Mouse (Mus musculus) lung, embryonic 14.5 days (tissue): ENCODE measurements around the gene Cspg4. TPM values are rescaled to one million over a fixed set of nuclear protein-coding genes. Genes with fewer than 3 reads are reported as not detected.
A peak's percentile ranks its signal among the peaks of the same experiment; 100 is the strongest.

Source experiments
- ATAC-seq: fragments of 200-750 bp; cut with Nextera tagmentation; 2 replicates; pipeline ENCODE4 v1.8.0; 2017; ENCODE audit warnings: mild to moderate bottlenecking, moderate TSS enrichment, moderate library complexity; ENCODE audit not compliant: insufficient read depth
- DNase-seq: peaks from one replicate; pipeline ENCODE4 v3.0.0-alpha.2; 2015
- H3K27ac ChIP-seq: fragments of 300-500 bp; sonication (generic); 2 replicates; pipeline ENCODE4 v1.5.1; 2014; ENCODE audit warnings: low read depth, mild to moderate bottlenecking, moderate library complexity
- H3K27me3 ChIP-seq: fragments of 300-500 bp; sonication (generic); 2 replicates; pipeline ENCODE4 v1.6.1; 2014; ENCODE audit warnings: low read length, control low read depth; ENCODE audit not compliant: insufficient read depth
- H3K36me3 ChIP-seq: fragments of 300-500 bp; sonication (generic); 2 replicates; pipeline ENCODE4 v1.6.1; 2014; ENCODE audit warnings: control low read depth; ENCODE audit not compliant: insufficient read depth
- H3K4me1 ChIP-seq: fragments of 300-500 bp; sonication (generic); 2 replicates; pipeline ENCODE4 v1.6.1; 2014; ENCODE audit warnings: antibody characterized with exemption, control low read depth; ENCODE audit not compliant: insufficient read depth
- H3K4me2 ChIP-seq: fragments of 300-500 bp; sonication (generic); 2 replicates; pipeline ENCODE4 v1.6.1; 2014; ENCODE audit warnings: mild to moderate bottlenecking
- H3K4me3 ChIP-seq: fragments of 300-500 bp; sonication (generic); 2 replicates; pipeline ENCODE4 v1.5.1; 2014; ENCODE audit warnings: low read depth, low read length
- H3K9ac ChIP-seq: fragments of 300-500 bp; sonication (generic); 2 replicates; pipeline ENCODE4 v1.6.1; 2014
- H3K9me3 ChIP-seq: fragments of 300-500 bp; sonication (generic); 2 replicates; pipeline ENCODE4 v1.6.1; 2016; ENCODE audit warnings: low read depth, low read length, control low read depth
- CTCF ChIP-seq: IDR thresholded peaks from 2 replicates; pipeline ENCODE4 v1.5.1; 2016; ENCODE audit warnings: antibody characterized with exemption, low read depth
- WGBS: fragments of 180-500 bp; shearing (Covaris S2); extraction: QIAGEN DNeasy Blood & Tissue Kit; methylation state at CpG from one replicate; pipeline ENCODE4 v1.1.7; 2014; 5-methylcytosine and 5-hydroxymethylcytosine counted together
- polyA plus RNA-seq: library from polyadenylated mRNA; unstranded; fragments of >200 nt; fragmentation: Nextera tagmentation; extraction: Ambion mirVana; gene quantifications from 2 replicates; pipeline ENCODE4 v1.2.1, GENCODE M21; 2014

Gene Cspg4
- polyA plus RNA-seq, 1 experiment from 2014 or later = 13.9 TPM

DNA sequence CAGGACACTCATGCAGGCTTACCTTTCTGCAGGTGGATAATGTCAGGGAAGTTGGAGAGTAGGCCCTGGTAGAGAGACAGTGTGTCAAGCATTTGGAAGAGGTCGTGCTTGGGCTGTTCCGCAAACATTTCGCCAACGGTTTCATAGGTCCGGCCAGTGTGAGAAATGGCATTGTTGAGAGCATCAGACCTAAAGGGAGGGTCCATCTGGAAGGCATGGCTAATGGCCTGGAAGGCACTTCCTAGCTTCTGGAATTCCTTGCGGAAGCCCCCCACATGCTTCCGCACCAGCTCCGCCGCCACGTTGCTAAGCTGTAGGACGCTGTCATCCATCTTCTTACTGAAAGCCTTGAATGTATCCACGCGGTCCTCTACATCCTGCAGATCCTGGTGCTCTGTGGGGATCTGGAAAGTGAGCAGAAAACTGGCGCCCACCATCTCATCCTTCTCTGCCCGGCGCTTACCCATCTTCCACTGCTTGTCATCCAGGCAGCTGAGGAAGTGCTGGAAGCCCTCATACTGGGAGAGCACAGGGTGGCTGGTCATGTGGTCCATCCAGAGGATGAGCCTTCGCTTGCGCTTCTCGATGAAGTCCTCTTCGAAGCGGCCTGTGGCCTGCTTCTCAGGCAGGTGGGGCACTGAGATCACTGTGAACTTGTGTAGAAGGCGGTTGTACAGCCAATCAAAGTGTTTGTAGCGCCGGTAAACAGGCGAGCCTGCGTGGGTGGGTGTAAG, 60.6 kb downstream of the Cspg4 start:
- no peaks in the 10 kb centered on the region for H3K9me3 ChIP-seq
- peak overlapping the region; percentile 43 for H3K9ac ChIP-seq
- peaks cover 10% of the 10 kb centered on the region for H3K36me3 ChIP-seq
- H3K4me2 ChIP-seq = peak overlapping the region; percentile 90
- ATAC-seq = no peak
- 66% methylated on average over 26 of the region's 26 CpGs for WGBS
- peak overlapping the region; percentile 31 for H3K4me3 ChIP-seq
- H3K4me1 ChIP-seq = peaks cover 22% of the 10 kb centered on the region
- DNase-seq = peak; percentile 15
- peak overlapping the region; percentile 28 for H3K27ac ChIP-seq
- no peaks in the 10 kb centered on the region for H3K27me3 ChIP-seq
- TF ChIP-seq CTCF = no peak

DNA sequence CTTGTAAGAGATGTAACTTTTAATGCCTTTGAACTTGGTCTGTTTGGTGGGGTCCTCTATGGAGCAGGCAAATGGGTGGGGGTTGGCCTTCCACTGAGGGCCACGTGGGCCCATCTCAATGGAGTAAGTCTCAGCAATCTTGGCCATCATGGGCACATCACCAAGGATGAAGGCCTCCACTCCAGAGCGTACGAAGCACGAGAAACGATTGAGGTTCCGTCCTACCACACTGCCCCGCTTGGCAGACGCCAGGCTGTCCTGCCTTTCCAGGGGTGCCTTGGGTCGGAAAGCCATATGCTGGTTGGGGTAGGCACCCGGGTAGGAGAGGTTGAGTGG, 61.2 kb downstream of the Cspg4 start:
- Histone ChIP-seq H3K36me3 (peaks cover 8% of the 10 kb centered on the region), H3K27me3 (no peaks in the 10 kb centered on the region), H3K27ac (no peak overlapping the region), H3K9me3 (no peaks in the 10 kb centered on the region), H3K4me1 (peaks cover 22% of the 10 kb centered on the region), H3K9ac (no peak overlapping the region), H3K4me3 (peak overlapping the region; percentile 31; the same call in 1 of the 2 replicates), H3K4me2 (peak overlapping the region; percentile 90)
- DNase-seq (no peak), ATAC-seq (no peak)
- TF ChIP-seq CTCF = no peak
- WGBS = 93% methylated on average over 10 of the region's 10 CpGs

DNA sequence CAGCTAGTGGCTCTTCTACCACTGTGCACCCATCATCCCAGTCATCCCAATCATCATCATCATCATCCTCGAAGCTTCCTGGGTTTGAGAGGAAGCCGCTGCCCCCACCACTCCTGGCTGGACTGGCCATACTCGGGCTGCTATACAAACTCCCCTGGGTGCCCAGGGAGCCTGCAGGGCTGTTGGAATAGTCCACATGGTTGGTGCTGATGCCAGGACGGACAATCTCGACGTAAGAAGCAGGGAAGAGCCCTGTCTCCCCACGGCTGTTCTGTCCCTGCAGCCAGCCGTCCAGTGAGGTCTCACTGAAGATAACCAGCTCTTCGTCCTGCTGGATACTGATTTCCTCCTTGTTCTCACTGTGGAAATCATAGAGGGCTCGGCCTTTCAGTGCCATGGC, 61.6 kb downstream of the Cspg4 start:
- Histone ChIP-seq H3K27me3 (no peaks in the 10 kb centered on the region), H3K9ac (peak overlapping the region; percentile 67), H3K4me3 (peak overlapping the region; percentile 64), H3K36me3 (peaks cover 7% of the 10 kb centered on the region), H3K27ac (no peak overlapping the region), H3K4me2 (peak overlapping the region; percentile 90), H3K9me3 (no peaks in the 10 kb centered on the region), H3K4me1 (peaks cover 22% of the 10 kb centered on the region)
- 77% methylated on average over 10 of the region's 10 CpGs for WGBS
- no peak for ATAC-seq
- no peak for TF ChIP-seq CTCF
- DNase-seq = no peak

DNA sequence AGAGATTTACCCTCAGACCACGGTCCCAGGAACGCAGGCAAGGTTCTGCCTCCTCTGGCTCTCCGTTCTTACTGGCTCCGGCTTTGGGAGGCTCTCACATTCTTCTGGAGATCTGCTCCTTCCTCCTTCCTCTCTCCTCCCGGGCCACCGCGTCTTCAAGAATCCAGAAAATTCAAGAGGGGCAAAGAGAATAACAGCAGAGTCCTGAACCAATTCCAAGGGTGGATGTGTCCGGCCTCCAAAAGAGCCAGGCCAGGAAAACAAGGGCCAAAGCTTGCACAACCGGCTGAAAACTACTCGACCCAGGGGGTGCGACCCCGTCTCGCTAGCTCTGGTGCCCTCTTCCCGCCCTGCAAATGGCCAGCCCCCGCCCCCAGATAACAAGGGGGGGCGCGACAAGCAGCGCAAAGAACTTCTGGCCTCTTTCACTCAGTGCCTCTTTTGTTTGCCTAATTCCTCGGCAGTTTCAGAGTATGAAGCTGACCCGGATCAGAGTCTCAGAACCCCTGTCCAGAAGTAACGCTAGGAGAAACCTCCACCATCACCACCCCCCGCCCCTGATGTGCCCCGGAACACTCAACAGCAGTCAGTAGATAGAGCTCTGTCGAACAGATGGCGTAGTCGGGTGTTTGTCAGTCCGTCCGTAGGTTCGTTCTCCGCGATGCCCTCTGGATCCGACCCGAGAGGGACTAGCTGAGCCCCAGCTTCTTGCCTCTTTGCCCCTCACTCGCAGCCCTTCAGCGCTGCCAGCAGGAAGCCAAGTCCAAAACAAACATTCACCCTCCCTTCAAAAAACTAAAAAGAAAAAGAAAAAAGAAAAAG, 62.6 kb downstream of the Cspg4 start:
- H3K4me1 ChIP-seq = peaks cover 22% of the 10 kb centered on the region
- peak overlapping the region; percentile 67 for H3K9ac ChIP-seq
- ATAC-seq (peak; percentile 17; the same call in 1 of the 2 replicates), DNase-seq (peak; percentile 72)
- peak overlapping the region; percentile 97 for H3K27ac ChIP-seq
- no peaks in the 10 kb centered on the region for H3K9me3 ChIP-seq
- no peak for TF ChIP-seq CTCF
- under 1% methylated on average over 35 of the region's 35 CpGs for WGBS
- peak overlapping the region; percentile 90 for H3K4me2 ChIP-seq
- H3K4me3 ChIP-seq = peak overlapping the region; percentile 64
- H3K36me3 ChIP-seq = no peaks in the 10 kb centered on the region
- H3K27me3 ChIP-seq = no peaks in the 10 kb centered on the region

DNA sequence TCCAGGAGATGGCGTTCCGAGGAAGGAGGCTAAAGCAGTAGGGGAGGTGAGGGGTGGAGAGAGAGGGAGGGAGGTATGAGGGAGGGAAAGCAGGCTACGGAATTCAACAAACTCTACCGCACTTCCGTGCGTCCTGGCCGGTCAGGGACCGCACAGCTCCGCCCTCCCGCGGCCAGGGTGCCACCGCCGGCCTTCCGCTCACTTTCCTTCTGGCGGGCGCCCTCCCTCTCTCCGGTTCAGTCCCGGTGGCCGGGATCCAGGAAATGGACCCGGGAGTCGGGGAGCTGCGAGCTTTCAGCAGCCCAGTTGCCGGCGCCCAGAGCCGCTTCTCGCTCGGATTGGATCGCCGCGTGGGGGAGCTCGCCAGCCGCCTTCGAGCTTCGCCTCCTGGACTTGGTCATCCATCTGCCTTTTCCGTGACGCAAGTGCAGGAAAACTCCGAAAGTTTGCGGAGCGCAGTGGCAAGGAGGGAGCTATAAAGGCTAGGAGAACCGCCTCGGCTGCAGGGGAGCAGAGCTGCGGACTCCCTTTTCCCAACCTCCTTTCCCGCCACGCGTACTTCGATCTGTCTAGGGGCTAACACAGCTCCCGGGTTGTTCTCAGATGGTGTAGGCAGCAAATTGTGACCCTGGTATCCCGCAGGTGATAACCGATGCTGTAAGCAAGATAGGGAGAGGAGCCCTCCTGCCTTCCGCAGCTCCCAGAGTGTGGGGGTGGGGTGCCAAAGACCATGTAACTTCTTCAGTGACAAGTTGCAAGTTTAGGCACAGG, 63.4 kb downstream of the Cspg4 start, which contains the start of gene Snx33:
Gene Snx33, minus strand, starts transcription at position 331 of the 771 bp plus-strand sequence.
- H3K27ac ChIP-seq = peak within 1 kb of the TSS; percentile 97
- no peaks in the 10 kb centered on the region for H3K36me3 ChIP-seq
- no peaks in the 10 kb centered on the region for H3K9me3 ChIP-seq
- DNase-seq = peak; percentile 97
- H3K9ac ChIP-seq = peak within 1 kb of the TSS; percentile 67
- peak; percentile 85 for ATAC-seq
- no peaks in the 10 kb centered on the region for H3K27me3 ChIP-seq
- peak within 1 kb of the TSS; percentile 64 for H3K4me3 ChIP-seq
- peaks cover 22% of the 10 kb centered on the region for H3K4me1 ChIP-seq
- WGBS = under 1% methylated on average over 49 of the region's 50 CpGs
- TF ChIP-seq CTCF = peak; percentile 68
- peak within 1 kb of the TSS; percentile 90 for H3K4me2 ChIP-seq

DNA sequence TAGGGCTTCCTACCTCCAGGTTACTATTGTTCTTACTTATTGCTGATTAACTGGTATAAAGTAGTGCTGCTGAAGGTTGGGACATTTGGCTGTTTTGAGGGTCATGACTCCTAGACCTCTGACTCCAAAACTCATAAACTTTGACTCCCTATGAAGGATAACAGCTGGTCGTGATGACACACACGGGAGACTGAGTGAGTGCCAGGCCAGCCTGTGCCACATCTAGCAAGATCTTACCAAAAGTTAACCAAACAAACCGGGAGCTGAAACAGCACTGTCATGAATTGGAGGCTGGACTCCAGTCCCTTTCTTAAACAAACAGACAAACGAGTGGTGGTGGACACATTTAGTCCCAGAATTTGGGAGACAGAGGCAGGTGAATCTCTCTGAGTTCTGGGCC, 64.7 kb downstream of the Cspg4 start:
- Histone ChIP-seq H3K27ac (no peak overlapping the region), H3K27me3 (no peaks in the 10 kb centered on the region), H3K4me2 (no peak overlapping the region), H3K9ac (no peak overlapping the region), H3K9me3 (no peaks in the 10 kb centered on the region), H3K4me1 (peaks cover 13% of the 10 kb centered on the region), H3K36me3 (no peaks in the 10 kb centered on the region), H3K4me3 (no peak overlapping the region)
- no peak for TF ChIP-seq CTCF
- WGBS = 22% methylated on average over 4 of the region's 4 CpGs
- DNase-seq (no peak), ATAC-seq (no peak)

DNA sequence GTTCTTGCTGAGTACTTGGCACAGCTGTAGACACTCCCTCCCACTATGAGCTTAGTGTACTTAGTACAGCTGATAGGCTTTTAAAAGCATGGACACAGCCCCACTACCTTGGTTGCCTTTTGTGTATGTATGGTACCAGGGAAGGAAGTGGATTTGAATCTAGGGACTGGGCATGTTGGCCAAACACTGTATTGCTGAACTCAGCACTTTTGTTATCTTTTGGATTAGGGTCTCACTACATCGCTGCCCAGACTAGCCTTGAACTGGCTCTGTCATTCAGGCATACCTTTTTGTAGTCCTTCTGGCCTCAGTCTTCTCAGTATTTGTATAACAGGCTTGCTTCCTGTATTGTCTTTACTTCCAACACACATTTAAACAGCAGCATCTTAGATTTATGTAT, 65.7 kb downstream of the Cspg4 start:
- Histone ChIP-seq H3K9me3 (no peaks in the 10 kb centered on the region), H3K9ac (no peak overlapping the region), H3K36me3 (no peaks in the 10 kb centered on the region), H3K4me1 (peaks cover 9% of the 10 kb centered on the region), H3K4me2 (no peak overlapping the region), H3K27ac (no peak overlapping the region), H3K27me3 (no peaks in the 10 kb centered on the region), H3K4me3 (no peak overlapping the region)
- ATAC-seq (no peak), DNase-seq (no peak)
- no peak for TF ChIP-seq CTCF
- WGBS = 73% methylated on average over 1 of the region's 1 CpGs
